Mouse (Mus musculus): ENCODE data around the gene Nxpe3. TPM values are rescaled to one million over a fixed set of nuclear protein-coding genes. Genes with fewer than 3 reads are reported as not detected.

Nxpe3 gene
- 0.51 and 0.54 TPM in 2 replicates for polyA plus RNA-seq (2015; fragmentation: Nextera tagmentation; extraction: Ambion mirVana)

DNA sequence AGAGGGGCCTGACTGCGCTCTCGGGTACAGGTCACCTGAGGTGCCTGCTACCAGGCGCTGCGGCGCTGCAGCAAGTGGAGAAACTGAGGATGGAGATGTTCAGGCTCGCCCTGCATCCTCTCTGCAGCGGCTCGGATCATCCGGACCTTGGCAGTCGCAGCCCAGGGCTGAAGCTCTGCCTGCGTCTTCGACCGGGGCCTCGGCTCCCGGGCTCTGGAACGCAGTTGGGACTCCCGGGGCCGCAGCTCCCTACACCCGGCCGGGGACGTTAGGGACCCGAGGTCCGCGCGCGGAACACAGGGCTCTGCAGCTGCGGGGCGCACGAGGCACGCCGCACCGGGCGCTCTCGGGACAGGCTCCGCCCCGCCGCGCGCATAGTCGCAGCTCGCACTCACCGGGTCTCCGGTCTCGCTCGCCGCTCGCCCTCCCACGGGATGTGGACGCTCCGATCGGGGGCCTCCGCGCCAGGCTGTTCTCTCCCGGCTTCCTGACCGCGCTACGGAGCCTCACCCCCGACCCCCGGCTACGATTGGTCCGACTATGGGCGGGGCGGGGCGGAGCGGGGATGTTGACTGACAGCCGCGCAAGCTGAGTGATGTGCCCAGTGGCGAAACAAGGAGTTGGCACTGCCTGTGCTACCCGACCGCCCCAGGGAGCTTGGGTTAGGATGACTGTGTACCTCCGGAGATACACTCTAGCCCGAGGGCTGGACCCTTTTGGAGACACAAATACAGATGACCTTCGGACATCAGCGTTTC lies at the start of gene Nxpe3:
TSS of gene Nxpe3 (minus strand) at position 393 of the 758 bp plus-strand sequence.
- ATAC-seq (ENCODE audit: low read depth) (peak; percentile 90), DNase-seq (peak; percentile 81)
- under 1% methylated on average over 71 of the region's 74 CpGs for WGBS (ENCODE audit: insufficient replicate concordance)
- Histone ChIP-seq H3K9ac (peak within 1 kb of the TSS; percentile 78), H3K36me3 (peaks cover 4% of the 10 kb centered on the region; the same call in 1 of the 2 replicates), H3K27ac (peak within 1 kb of the TSS; percentile 87), H3K4me2 (peak within 1 kb of the TSS; percentile 98), H3K27me3 (no peaks in the 10 kb centered on the region), H3K9me3 (replicated peaks) (no peaks in the 10 kb centered on the region), H3K4me1 (replicated peaks) (peaks cover 59% of the 10 kb centered on the region), H3K4me3 (replicated peaks) (peak within 1 kb of the TSS; percentile 79)

DNA sequence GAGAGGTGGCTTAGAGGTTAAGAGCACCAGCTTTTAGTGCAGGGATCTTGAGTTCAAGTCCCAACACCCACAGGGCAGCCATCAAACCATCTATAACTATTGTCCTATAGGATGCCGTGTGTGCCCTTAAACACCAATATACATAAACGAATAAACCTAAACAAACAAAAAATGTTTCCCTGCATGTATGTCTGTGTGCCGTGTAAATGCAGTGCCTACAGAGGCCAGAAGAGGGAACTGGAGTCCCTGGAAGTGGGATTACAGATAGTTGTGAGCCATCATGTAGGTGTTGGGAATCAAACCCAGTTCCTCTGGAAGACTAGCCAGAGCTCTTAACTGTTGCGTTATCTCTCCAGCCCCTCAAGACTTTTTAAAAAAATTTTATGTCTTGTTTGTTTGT lies 45.7 kb upstream of the Nxpe3 start:
- H3K27ac ChIP-seq, result no peak overlapping the region
- no peaks in the 10 kb centered on the region for H3K4me1 ChIP-seq (replicated peaks)
- DNase-seq (no peak), ATAC-seq (ENCODE audit: low read depth) (no peak)
- no peak overlapping the region for H3K9ac ChIP-seq
- WGBS (ENCODE audit: insufficient replicate concordance), result 85% methylated on average over 4 of the region's 4 CpGs
- no peaks in the 10 kb centered on the region for H3K9me3 ChIP-seq (replicated peaks)
- H3K36me3 ChIP-seq, result no peaks in the 10 kb centered on the region
- no peak overlapping the region for H3K4me3 ChIP-seq (replicated peaks)
- H3K27me3 ChIP-seq, result no peaks in the 10 kb centered on the region
- no peak overlapping the region for H3K4me2 ChIP-seq

DNA sequence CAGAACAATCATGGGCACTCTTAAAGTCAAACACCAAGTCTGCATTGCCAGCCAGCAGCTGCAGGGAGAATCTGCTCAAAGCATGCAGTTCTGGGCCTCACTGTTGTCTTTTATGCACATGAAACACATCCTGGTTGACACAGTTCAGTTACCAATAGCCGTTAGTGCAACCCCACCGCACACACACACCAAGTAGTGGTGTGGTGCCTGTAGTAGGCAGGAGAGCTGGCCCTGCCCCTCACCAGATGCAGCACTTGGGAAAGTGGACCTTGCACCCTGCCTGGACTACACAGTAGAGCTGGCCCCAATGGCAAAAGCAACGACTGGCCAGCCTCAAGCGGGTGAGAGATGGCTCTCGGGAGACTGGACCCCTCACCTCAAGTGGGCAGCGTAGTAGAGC lies 44.6 kb upstream of the Nxpe3 start:
- Histone ChIP-seq H3K9ac (no peak overlapping the region), H3K27me3 (no peaks in the 10 kb centered on the region), H3K9me3 (replicated peaks) (no peaks in the 10 kb centered on the region), H3K36me3 (no peaks in the 10 kb centered on the region), H3K27ac (no peak overlapping the region), H3K4me3 (replicated peaks) (no peak overlapping the region), H3K4me1 (replicated peaks) (no peaks in the 10 kb centered on the region), H3K4me2 (no peak overlapping the region)
- no peak for DNase-seq
- peak; percentile 56; the same call in 1 of the 2 replicates for ATAC-seq (ENCODE audit: low read depth)
- 75% methylated on average over 6 of the region's 6 CpGs for WGBS (ENCODE audit: insufficient replicate concordance)

DNA sequence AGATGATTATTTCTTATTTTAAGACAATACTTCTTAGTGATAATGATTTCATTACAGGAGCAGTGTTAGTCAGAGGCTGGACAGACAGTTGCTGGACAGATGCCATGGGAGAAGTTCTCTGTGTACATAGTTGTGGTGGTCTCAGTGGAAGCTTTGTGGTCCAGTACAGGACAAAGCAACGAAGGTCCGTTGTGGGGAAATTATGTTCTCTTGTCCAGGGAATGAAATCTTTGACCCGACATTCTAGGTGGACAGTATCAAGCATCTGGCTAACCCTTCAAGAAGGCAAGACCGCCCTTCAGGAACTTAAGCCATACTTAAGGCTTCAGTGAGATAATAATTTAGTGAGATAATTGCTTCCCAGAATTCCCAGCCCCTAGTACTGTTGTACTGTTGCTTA lies 43.7 kb upstream of the Nxpe3 start:
- H3K27me3 ChIP-seq, result no peaks in the 10 kb centered on the region
- no peak overlapping the region for H3K27ac ChIP-seq
- no peaks in the 10 kb centered on the region for H3K36me3 ChIP-seq
- WGBS (ENCODE audit: insufficient replicate concordance), result 78% methylated on average over 4 of the region's 4 CpGs
- no peak for DNase-seq
- no peak overlapping the region for H3K4me3 ChIP-seq (replicated peaks)
- H3K4me1 ChIP-seq (replicated peaks), result no peaks in the 10 kb centered on the region
- no peaks in the 10 kb centered on the region for H3K9me3 ChIP-seq (replicated peaks)
- H3K4me2 ChIP-seq, result no peak overlapping the region
- no peak for ATAC-seq (ENCODE audit: low read depth)
- H3K9ac ChIP-seq, result no peak overlapping the region

DNA sequence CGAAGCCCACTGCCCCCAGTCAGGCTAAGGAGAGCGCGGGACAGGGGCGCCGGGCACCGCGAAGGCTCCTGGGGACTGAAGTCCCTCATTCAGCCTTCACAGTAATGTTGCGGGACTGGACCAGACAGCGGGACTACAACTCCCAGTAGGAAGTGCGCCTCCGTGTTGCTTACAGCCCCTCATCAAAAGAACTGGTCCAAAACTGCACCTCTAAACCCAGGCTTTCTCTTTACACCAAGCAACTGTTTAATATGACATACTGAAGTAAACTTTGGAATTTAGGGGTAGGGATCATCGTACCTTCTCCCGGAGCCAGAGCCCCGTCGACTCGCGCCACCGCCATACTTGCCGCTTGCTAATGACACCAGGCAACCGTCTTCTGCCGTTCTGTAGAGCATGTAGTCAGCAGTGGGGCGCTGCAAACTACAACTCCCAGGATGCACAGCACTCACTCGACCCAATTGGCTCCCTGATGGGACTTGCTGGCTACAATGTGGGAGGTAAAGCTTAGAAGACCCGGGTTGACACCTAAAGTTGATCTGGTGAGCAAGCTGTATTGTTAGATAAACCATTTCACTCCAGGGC lies 39.5 kb upstream of the Nxpe3 start, which contains the start of gene Cep97:
TSS of gene Cep97 (minus strand) at position 403 of the 585 bp plus-strand sequence.
- Histone ChIP-seq H3K27ac (peak within 1 kb of the TSS; percentile 67), H3K4me1 (replicated peaks) (peaks cover 15% of the 10 kb centered on the region), H3K9me3 (replicated peaks) (no peaks in the 10 kb centered on the region), H3K4me3 (replicated peaks) (peak within 1 kb of the TSS; percentile 79), H3K36me3 (no peaks in the 10 kb centered on the region), H3K27me3 (no peaks in the 10 kb centered on the region), H3K9ac (peak within 1 kb of the TSS; percentile 84), H3K4me2 (peak within 1 kb of the TSS; percentile 82)
- under 1% methylated on average over 24 of the region's 24 CpGs for WGBS (ENCODE audit: insufficient replicate concordance)
- ATAC-seq (ENCODE audit: low read depth) (peak; percentile 99), DNase-seq (peak; percentile 90)

DNA sequence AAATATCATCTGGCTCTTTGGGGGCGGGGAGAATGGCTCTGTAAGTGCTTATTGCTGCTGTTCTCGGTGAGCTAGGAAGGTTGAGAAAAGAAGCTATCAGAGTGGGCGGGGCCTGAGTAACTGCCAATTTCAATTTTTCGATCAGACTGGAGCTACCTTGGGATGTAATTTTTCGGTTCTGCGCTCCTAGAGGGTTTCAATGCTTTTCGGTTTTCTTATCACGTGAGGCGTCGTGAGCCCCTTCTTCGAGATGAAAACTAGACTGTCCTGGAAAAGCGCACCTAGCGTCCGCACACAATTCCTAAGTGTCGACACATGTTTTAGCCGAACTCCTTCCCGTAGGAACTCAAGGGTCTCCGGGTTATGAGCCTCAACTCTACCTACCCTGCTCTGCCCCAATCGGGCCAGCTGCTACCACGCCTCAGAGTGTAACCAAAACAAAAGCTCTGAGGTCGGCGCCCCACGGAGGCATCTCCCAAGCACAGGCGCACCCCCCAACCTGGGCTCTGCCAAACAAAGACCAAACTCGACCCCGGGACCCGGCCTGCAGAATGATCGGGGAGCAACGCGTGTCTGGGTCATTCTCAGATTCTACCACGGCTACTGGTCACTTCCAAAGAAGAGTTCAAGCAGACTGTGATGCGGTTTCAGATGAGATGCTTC lies 38.7 kb upstream of the Nxpe3 start:
- WGBS (ENCODE audit: insufficient replicate concordance), result under 1% methylated on average over 32 of the region's 32 CpGs

DNA sequence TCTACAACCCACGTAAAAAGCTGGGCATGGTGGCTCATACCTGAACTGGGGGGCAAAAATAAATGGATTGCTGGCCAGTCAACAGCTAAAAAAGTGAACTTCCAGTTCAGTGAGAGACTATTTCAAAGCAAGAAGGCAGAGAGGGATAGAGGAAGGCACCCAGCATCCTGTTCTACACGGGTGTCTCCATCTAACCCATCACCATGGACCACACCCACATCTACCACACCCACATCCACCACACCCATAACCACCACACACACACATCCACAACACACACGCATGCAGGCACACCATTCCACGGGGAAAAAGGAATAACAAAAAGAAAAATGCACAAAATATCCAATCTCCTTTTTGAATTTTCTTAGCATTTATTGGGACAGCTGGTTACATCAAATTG lies 28.9 kb upstream of the Nxpe3 start:
- Histone ChIP-seq H3K4me3 (replicated peaks) (no peak overlapping the region), H3K27ac (no peak overlapping the region), H3K9me3 (replicated peaks) (no peaks in the 10 kb centered on the region), H3K4me2 (no peak overlapping the region), H3K36me3 (peaks cover 21% of the 10 kb centered on the region), H3K27me3 (no peaks in the 10 kb centered on the region), H3K9ac (no peak overlapping the region), H3K4me1 (replicated peaks) (peaks cover 18% of the 10 kb centered on the region)
- ATAC-seq (ENCODE audit: low read depth) (peak; percentile 84), DNase-seq (no peak)
- WGBS (ENCODE audit: insufficient replicate concordance), result 50% methylated on average over 4 of the region's 4 CpGs

More for the DNA sequence above, 38.7 kb upstream of the Nxpe3 start:
- no peaks in the 10 kb centered on the region for H3K36me3 ChIP-seq
- H3K4me3 ChIP-seq (replicated peaks), result peak overlapping the region; percentile 79
- H3K27ac ChIP-seq, result peak overlapping the region; percentile 67
- peaks cover 15% of the 10 kb centered on the region for H3K4me1 ChIP-seq (replicated peaks)
- peak overlapping the region; percentile 82 for H3K4me2 ChIP-seq
- H3K27me3 ChIP-seq, result no peaks in the 10 kb centered on the region
- no peaks in the 10 kb centered on the region for H3K9me3 ChIP-seq (replicated peaks)
- peak; percentile 41 for DNase-seq
- peak overlapping the region; percentile 84 for H3K9ac ChIP-seq
- peak; percentile 22 for ATAC-seq (ENCODE audit: low read depth)

DNA sequence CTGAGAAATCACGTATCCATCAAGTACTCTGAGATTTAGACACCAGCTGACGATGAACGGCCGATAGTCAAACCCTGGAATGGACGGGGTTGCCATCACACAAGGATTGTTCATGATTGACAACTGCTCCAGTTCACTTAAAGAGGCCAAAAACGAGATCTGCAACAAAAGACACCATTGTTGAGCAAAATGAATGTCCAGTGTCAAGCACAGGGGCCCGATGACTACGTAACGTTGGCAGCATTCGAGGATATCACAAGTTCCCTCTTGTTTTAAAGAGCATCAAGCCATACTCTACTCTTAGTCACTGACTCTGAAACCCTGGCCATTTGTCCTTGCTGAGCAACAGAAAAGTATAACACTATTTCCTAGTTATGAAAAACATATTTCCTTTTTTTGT lies 27.0 kb upstream of the Nxpe3 start:
- no peak for ATAC-seq (ENCODE audit: low read depth)
- no peak overlapping the region for H3K4me2 ChIP-seq
- H3K27me3 ChIP-seq, result no peaks in the 10 kb centered on the region
- WGBS (ENCODE audit: insufficient replicate concordance), result 84% methylated on average over 10 of the region's 10 CpGs
- peaks cover 21% of the 10 kb centered on the region for H3K36me3 ChIP-seq
- H3K9me3 ChIP-seq (replicated peaks), result no peaks in the 10 kb centered on the region
- no peak overlapping the region for H3K4me3 ChIP-seq (replicated peaks)
- no peak overlapping the region for H3K27ac ChIP-seq
- no peak overlapping the region for H3K9ac ChIP-seq
- peaks cover 18% of the 10 kb centered on the region for H3K4me1 ChIP-seq (replicated peaks)
- no peak for DNase-seq

DNA sequence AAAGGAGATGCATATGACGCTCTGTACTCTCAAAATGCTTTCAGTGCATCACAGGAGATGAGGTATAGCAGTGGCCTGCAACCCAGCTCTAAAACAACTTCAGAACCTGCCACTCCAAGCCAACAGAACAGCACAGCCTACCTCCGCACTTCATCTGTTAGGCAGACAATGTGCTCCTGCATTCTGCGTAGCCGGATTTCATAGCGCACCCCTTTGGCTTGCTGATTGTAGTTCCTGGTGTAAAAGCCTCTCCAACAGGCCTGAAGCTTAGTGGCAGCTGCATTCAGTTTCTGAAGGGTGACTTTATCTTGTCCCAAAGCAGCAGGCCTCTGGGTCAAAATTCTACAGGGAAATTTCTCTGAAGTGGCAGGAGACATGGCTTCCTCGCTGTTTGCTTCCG lies 19.6 kb upstream of the Nxpe3 start:
- Histone ChIP-seq H3K4me3 (replicated peaks) (no peak overlapping the region), H3K9me3 (replicated peaks) (no peaks in the 10 kb centered on the region), H3K9ac (no peak overlapping the region), H3K36me3 (peaks cover 20% of the 10 kb centered on the region), H3K4me1 (replicated peaks) (no peaks in the 10 kb centered on the region), H3K4me2 (no peak overlapping the region), H3K27me3 (no peaks in the 10 kb centered on the region), H3K27ac (no peak overlapping the region)
- no peak for DNase-seq
- 92% methylated on average over 7 of the region's 7 CpGs for WGBS (ENCODE audit: insufficient replicate concordance)
- no peak for ATAC-seq (ENCODE audit: low read depth)

DNA sequence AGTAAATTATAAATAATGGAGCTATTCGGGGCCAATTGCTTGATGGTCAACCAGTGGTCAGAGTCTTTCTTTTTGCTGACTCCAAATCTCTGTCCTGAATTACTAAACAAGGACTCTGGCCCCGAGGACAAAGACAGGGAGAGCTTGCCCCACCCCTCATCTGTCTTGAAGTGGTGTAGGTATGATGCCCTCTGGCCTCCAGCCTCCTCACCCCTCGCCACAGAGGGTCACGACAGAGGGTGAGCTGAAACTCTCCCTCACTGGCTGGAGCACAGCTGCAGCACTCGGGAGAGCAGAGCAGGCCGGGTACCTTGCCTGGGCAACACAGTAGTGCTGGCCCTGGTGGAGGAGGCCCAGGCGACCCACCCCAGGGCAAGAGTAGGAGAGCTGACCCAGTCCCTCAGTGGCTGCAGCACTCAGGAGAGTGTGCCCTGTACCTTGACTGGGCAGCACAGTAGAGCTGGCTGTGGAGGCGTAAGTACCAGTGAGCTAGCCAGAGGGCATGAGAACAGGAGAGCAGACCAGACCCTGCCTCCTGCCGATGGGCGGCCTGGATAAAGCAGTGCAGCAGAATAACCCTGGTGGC lies 15.2 kb upstream of the Nxpe3 start:
- DNase-seq (no peak), ATAC-seq (ENCODE audit: low read depth) (no peak)
- Histone ChIP-seq H3K27me3 (no peaks in the 10 kb centered on the region), H3K4me3 (replicated peaks) (no peak overlapping the region), H3K4me1 (replicated peaks) (no peaks in the 10 kb centered on the region), H3K36me3 (peaks cover 30% of the 10 kb centered on the region), H3K9ac (no peak overlapping the region), H3K4me2 (no peak overlapping the region), H3K27ac (no peak overlapping the region), H3K9me3 (replicated peaks) (no peaks in the 10 kb centered on the region)
- WGBS (ENCODE audit: insufficient replicate concordance), result 77% methylated on average over 10 of the region's 10 CpGs

Data from liver, embryonic 13.5 days (tissue).